Mouse (Mus musculus) layer of hippocampus, postnatal 14 days (tissue): ENCODE data around the gene Hsd17b14. TPM values are rescaled to one million over a fixed set of nuclear protein-coding genes. Genes with fewer than 3 reads are reported as not detected.
"Not testable (repeated sequence)": the region's sequence is repeated elsewhere in the genome, so short reads cannot be mapped to it uniquely, and the experiment has no call there.

Source experiments
- DNase-seq, 2 experiments: peaks; one replicate each; pipeline ENCODE4 v3.0.0; 2021 to 2022; ENCODE audit warnings: low spot score in 2 of 2, mixed read lengths in 1 of 2
- long read RNA-seq, 2 experiments: library from polyadenylated mRNA; stranded (forward); transcript quantifications; one replicate each; pipeline ENCODE4 v2.0.0; 2021
- total RNA-seq, 2 experiments: library from RNA; stranded (reverse); gene quantifications; 2 replicates each; pipeline ENCODE4 v1.2.3; 2021

Hsd17b14 gene
- total RNA-seq, result not detected
- long read RNA-seq, experiment 1, result 0 reads
- long read RNA-seq, experiment 2, result 0 reads

GRCm38 (mm10) chr7:45554744-45555143 is at the start of gene Hsd17b14:
Hsd17b14 (plus strand) TSS chr7:45554893.
- DNase-seq, result no peak

- DNase-seq, result no peak
These were observed 47.1 kb upstream of the Hsd17b14 start for GRCm38 (mm10) chr7:45507583-45507982.

- no peak for DNase-seq
These were observed 46.1 kb upstream of the Hsd17b14 start for GRCm38 (mm10) chr7:45508561-45508960.

- DNase-seq, result no peak
These were observed 45.4 kb upstream of the Hsd17b14 start for GRCm38 (mm10) chr7:45509181-45509882.

- DNase-seq, result peak; percentile 91
These were observed 44.5 kb upstream of the Hsd17b14 start, which contains the start of gene Nucb1 for GRCm38 (mm10) chr7:45509912-45510787. Nucb1 (minus strand) TSS chr7:45510406.

- DNase-seq, result no peak
These were observed 40.3 kb upstream of the Hsd17b14 start for GRCm38 (mm10) chr7:45514411-45514810.

- no peak for DNase-seq
These were observed 39.3 kb upstream of the Hsd17b14 start for GRCm38 (mm10) chr7:45515436-45515835.

GRCm38 (mm10) chr7:45516846-45517245 is 37.8 kb upstream of the Hsd17b14 start:
- DNase-seq, result not testable (repeated sequence)

GRCm38 (mm10) chr7:45518618-45519017 is 36.1 kb upstream of the Hsd17b14 start:
- no peak for DNase-seq

GRCm38 (mm10) chr7:45519345-45520120 is 35.2 kb upstream of the Hsd17b14 start:
- no peak for DNase-seq

- DNase-seq, result no peak
These were observed 34.1 kb upstream of the Hsd17b14 start for GRCm38 (mm10) chr7:45520605-45521004.

GRCm38 (mm10) chr7:45521728-45522184 is 32.9 kb upstream of the Hsd17b14 start:
- DNase-seq, result peak; percentile 85 to 92

GRCm38 (mm10) chr7:45522194-45522752 is 32.4 kb upstream of the Hsd17b14 start:
- DNase-seq, result no peak

GRCm38 (mm10) chr7:45522957-45523676 is 31.6 kb upstream of the Hsd17b14 start:
- no peak for DNase-seq

- no peak for DNase-seq
These were observed 31.0 kb upstream of the Hsd17b14 start for GRCm38 (mm10) chr7:45523678-45524170.

- no peak for DNase-seq
These were observed 29.7 kb upstream of the Hsd17b14 start for GRCm38 (mm10) chr7:45524841-45525621.

- peak; percentile 96 to 97 for DNase-seq
These were observed 28.8 kb upstream of the Hsd17b14 start, which contains the start of the genes Ppp1r15a and Plekha4 for GRCm38 (mm10) chr7:45525809-45526473. Ppp1r15a (minus strand) TSS chr7:45526268. Plekha4 (plus strand) TSS chr7:45526330.

- DNase-seq, result no peak
These were observed 28.1 kb upstream of the Hsd17b14 start for GRCm38 (mm10) chr7:45526474-45527120.
